Mouse (Mus musculus): ENCODE measurements at regions not wholly inside any gene's neighbourhood (a gene's known extent, or its start where the extent isn't known, plus 50 kb on each side); places are given as distances from the start of the nearest gene placed in this dataset.

DNA sequence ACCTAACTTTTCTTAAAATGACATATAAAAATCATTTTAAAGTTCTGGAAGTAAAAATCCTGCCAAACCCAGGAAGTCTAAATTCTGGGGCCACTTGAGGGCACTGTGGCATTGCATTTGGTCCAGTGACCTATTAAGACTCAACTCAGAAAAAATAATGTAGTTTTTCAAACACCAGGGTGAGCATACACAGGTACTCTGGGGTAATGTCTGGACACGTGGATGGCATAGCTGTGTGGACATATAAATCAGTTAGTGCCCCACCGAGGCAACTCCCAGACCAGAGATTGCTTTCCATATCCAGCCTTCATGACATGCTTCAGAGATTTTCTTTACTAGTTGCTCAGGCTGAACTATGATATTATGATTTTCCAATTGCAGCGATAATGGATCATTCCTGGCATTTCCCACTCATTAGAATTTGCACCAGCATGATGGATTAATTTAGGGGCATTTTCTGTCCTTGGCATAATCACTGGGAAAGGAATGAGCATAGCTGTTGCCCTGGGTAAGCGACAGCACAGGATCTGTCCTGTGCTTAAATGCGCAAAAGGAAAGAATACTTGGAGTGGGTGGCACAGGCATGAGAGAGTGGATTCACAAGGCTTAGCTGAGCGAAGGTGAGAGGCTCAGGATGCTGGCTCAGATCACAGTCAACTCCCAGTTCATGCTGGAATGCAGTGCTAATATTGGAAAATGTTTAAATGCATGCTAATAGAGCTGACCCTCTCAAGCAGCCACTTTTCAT, 1526.6 kb upstream of the Cdh8 start:
- ATAC-seq (ENCODE audit: low TSS enrichment) = peak; percentile 94

DNA sequence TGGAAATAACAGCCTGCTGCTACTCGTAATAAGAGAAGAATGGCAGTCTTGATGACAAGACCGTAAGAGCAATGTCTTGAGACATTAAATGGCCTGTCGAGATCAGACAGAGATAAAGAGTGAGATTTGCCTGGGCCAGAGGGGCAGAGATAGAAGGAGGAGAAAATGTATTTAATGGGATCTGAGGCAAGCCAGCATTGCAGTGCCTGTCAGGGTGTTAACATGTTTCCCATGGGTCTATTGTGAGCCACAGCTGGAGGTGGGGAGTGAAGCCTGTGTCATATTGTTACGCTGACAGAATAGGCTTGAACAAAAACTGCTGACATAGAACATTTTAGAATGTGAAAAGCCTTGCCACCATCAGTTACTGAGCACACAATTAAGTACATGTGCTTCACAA, 1523.3 kb upstream of the Cdh8 start:
- no peak for ATAC-seq (ENCODE audit: low TSS enrichment)

- no peak for ATAC-seq (ENCODE audit: low TSS enrichment)
These were observed 1474.0 kb upstream of the Cdh8 start for GRCm38 (mm10) chr8:100890307-100890706.

- ATAC-seq (ENCODE audit: low TSS enrichment) = peak; percentile 89
These were observed 1449.4 kb upstream of the Cdh8 start for GRCm38 (mm10) chr8:100865624-100866023.

- peak; percentile 96 for ATAC-seq (ENCODE audit: low TSS enrichment)
These were observed 1434.7 kb upstream of the Cdh8 start for GRCm38 (mm10) chr8:100850822-100851437.

Measured in frontal cortex, adult (tissue).